Mouse (Mus musculus) ES-Bruce4 (cell line): Measurements from ENCODE around the gene Gapdh.

ENCODE experiments used
- CTCF ChIP-seq: IDR thresholded peaks from one replicate; pipeline ENCODE4 v1.8.1; 2011; ENCODE audit warnings: low read depth, low read length
- EP300 ChIP-seq: IDR thresholded peaks from 2 replicates; pipeline ENCODE4 v1.6.1; 2011; ENCODE audit warnings: low read depth, low read length; ENCODE audit not compliant: insufficient read depth
- POLR2A ChIP-seq: IDR thresholded peaks from one replicate; pipeline ENCODE4 v1.8.1; 2011; ENCODE audit warnings: low read length; ENCODE audit not compliant: insufficient read depth

DNA sequence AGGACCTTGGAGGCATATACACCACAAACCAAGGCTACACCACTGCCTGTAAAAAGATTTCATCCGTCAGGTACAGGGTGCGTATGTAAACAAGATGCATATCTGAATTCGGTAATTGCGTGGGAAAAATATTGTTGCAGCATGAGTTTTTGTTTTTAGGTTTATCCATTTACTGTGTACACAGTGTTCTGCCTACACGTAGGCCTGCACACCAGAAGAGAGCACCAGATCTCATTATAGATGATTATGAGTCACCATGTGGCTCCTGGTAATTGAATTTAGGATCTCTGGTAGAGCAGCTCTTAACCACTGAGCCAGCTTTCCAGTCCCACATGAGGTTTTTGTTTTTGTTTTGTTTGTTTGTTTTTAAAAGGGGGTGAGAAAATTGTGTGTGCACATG lies 30.9 kb upstream of the Gapdh start:
- TF ChIP-seq CTCF = no peak
- TF ChIP-seq POLR2A = no peak
- no peak for TF ChIP-seq EP300
